Mouse (Mus musculus): ENCODE measurements around the gene Rbm7. TPM values are rescaled to one million over a fixed set of nuclear protein-coding genes. Genes with fewer than 3 reads are reported as not detected.

Rbm7 gene
- total and polyA plus RNA-seq, 3 experiments, result 47.3 to 48.4 TPM; not detected in 1

DNA sequence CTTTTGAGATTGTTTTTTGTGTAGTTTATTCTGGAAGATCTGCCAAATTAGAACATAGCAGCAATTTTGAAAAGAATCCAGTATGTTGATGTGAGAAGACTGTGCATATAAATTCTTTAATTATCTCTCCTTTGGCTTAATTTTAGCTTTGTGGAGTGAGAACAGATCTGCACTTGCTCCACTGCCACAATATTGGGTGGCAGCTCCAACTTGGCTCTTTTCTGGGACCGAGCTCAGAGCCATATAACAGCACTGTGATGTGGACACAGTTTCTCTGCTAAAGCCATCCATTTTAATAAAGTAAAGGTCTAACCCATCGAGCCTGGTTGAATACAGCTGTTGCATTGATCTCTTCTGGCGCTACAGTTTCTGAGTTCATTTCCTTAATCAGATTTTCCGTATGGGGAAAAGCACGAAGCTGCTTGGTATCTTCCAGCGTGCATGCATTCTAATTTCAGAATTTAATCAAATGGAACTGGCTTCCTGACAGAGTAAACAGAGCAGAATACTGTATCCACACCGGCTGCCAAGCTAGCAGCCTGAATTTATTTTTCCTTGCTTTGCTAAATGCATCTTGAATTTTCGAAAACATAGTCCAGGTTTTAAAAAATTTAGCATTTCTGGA is 9.8 kb upstream of the Rbm7 start:
- H3K9ac ChIP-seq (ENCODE audit: control insufficient read depth, low read depth, low read length, poor library complexity, severe bottlenecking), result no peak overlapping the region
- no peaks in the 10 kb centered on the region for H3K36me3 ChIP-seq (ENCODE audit: control insufficient read depth in 1 of 2, insufficient read depth in 2 of 2, low read length in 2 of 2)
- H3K4me1 ChIP-seq (ENCODE audit: control insufficient read depth in 1 of 2, insufficient read depth in 2 of 2, low read length in 2 of 2), result no peaks in the 10 kb centered on the region
- no peak for DNase-seq (ENCODE audit: low read depth, low spot score)
- H3K79me2 ChIP-seq (ENCODE audit: control insufficient read depth, insufficient read depth, low read length, poor library complexity), result no peaks in the 10 kb centered on the region
- H3K4me3 ChIP-seq (ENCODE audit: control insufficient read depth in 1 of 2, insufficient read depth in 1 of 2, low read depth in 2 of 2, low read length in 2 of 2), result no peak overlapping the region
- H3K27me3 ChIP-seq (ENCODE audit: control insufficient read depth in 1 of 2, insufficient read depth in 2 of 2, low read length in 2 of 2), result peaks cover 5 to 12% of the 10 kb centered on the region in 2 experiments; a peak in 3 of 4 replicates
- H3K27ac ChIP-seq (ENCODE audit: control insufficient read depth, low read depth, low read length), result no peak overlapping the region
- H3K9me3 ChIP-seq (replicated peaks; ENCODE audit: insufficient read depth, low read length), result no peaks in the 10 kb centered on the region
- TF ChIP-seq RAD21 (IDR thresholded peaks at IDR 0.05; ENCODE audit: low read depth, low read length) (no peak), ELF1 (IDR thresholded peaks at IDR 0.05; ENCODE audit: low read depth, low read length) (no peak), SIN3A (IDR thresholded peaks at IDR 0.05; ENCODE audit: low read length) (no peak), TAL1 (IDR thresholded peaks at IDR 0.05; ENCODE audit: low read length) (no peak), UBTF (IDR thresholded peaks at IDR 0.05; ENCODE audit: borderline replicate concordance, insufficient read depth, low read depth, low read length) (no peak), ZKSCAN1 (IDR thresholded peaks at IDR 0.05; ENCODE audit: low read depth, low read length) (no peak), SMC3 (IDR thresholded peaks at IDR 0.05; ENCODE audit: low read depth, low read length) (no peak), USF2 (IDR thresholded peaks at IDR 0.05; ENCODE audit: borderline replicate concordance in 1 of 2, insufficient read depth in 1 of 2, low read depth in 1 of 2, low read length in 2 of 2) (no peak), CTCF (IDR thresholded peaks at IDR 0.05 in 2 of 3, conservative IDR thresholded peaks at IDR 0.05 in 1 of 3; ENCODE audit: control insufficient read depth in 1 of 3, insufficient read depth in 1 of 3, low read depth in 2 of 3, low read length in 3 of 3, poor library complexity in 1 of 3, severe bottlenecking in 1 of 3) (no peak), ETS1 (IDR thresholded peaks at IDR 0.05; ENCODE audit: low read depth, low read length) (no peak), MEF2A (IDR thresholded peaks at IDR 0.05; ENCODE audit: extremely low read depth, insufficient replicate concordance, low read depth, low read length, poor library complexity, severe bottlenecking) (no peak), KAT2A (conservative IDR thresholded peaks at IDR 0.05; ENCODE audit: low read depth, low read length) (no peak), MAX (IDR thresholded peaks at IDR 0.05; ENCODE audit: low read length) (no peak), NRF1 (IDR thresholded peaks at IDR 0.05; ENCODE audit: insufficient read depth, low read depth, low read length, poor library complexity, severe bottlenecking) (no peak), CHD2 (IDR thresholded peaks at IDR 0.05; ENCODE audit: low read length) (no peak), MYC (IDR thresholded peaks at IDR 0.05; ENCODE audit: low read depth, low read length) (no peak)

GRCm38 (mm10) chr9:48503001-48503400 is 7.9 kb upstream of the Rbm7 start:
- no peak overlapping the region for H3K4me3 ChIP-seq (ENCODE audit: control insufficient read depth in 1 of 2, insufficient read depth in 1 of 2, low read depth in 2 of 2, low read length in 2 of 2)
- no peak for TF ChIP-seq RCOR1 (IDR thresholded peaks at IDR 0.05; ENCODE audit: low read depth, low read length)
- TF ChIP-seq POLR2AphosphoS2 (IDR thresholded peaks at IDR 0.05; ENCODE audit: low read length), result no peak
- TF ChIP-seq E2F4 (IDR thresholded peaks at IDR 0.05; ENCODE audit: borderline replicate concordance, low read depth, low read length), result no peak
- no peak for TF ChIP-seq POLR2AphosphoS5 (IDR thresholded peaks at IDR 0.05; ENCODE audit: borderline replicate concordance, low read depth, low read length)
- TF ChIP-seq NRF1 (IDR thresholded peaks at IDR 0.05; ENCODE audit: insufficient read depth, low read depth, low read length, poor library complexity, severe bottlenecking), result no peak
- TF ChIP-seq ZNF384 (IDR thresholded peaks at IDR 0.05; ENCODE audit: low read depth, low read length), result no peak
- no peak for TF ChIP-seq MAZ (IDR thresholded peaks at IDR 0.05; ENCODE audit: low read depth, low read length)
- TF ChIP-seq ZMIZ1 (IDR thresholded peaks at IDR 0.05; ENCODE audit: low read depth, low read length), result no peak
- TF ChIP-seq MEF2A (IDR thresholded peaks at IDR 0.05; ENCODE audit: extremely low read depth, insufficient replicate concordance, low read depth, low read length, poor library complexity, severe bottlenecking), result no peak
- TF ChIP-seq GATA1 (IDR thresholded peaks at IDR 0.05; ENCODE audit: low read depth, low read length), result no peak
- no peak for TF ChIP-seq ZC3H11A (IDR thresholded peaks at IDR 0.05; ENCODE audit: low read depth, low read length)
- no peak for TF ChIP-seq KAT2A (conservative IDR thresholded peaks at IDR 0.05; ENCODE audit: low read depth, low read length)
- no peak for TF ChIP-seq BHLHE40 (IDR thresholded peaks at IDR 0.05; ENCODE audit: borderline replicate concordance, low read depth, low read length)
- no peak for TF ChIP-seq HCFC1 (IDR thresholded peaks at IDR 0.05; ENCODE audit: low read depth, low read length)
- TF ChIP-seq MXI1 (IDR thresholded peaks at IDR 0.05; ENCODE audit: low read depth, low read length), result no peak
- TF ChIP-seq MYC (IDR thresholded peaks at IDR 0.05; ENCODE audit: low read depth, low read length), result no peak
- no peak for TF ChIP-seq SIN3A (IDR thresholded peaks at IDR 0.05; ENCODE audit: low read length)
- H3K36me3 ChIP-seq (ENCODE audit: control insufficient read depth in 1 of 2, insufficient read depth in 2 of 2, low read length in 2 of 2), result no peaks in the 10 kb centered on the region

More at GRCm38 (mm10) chr9:48503001-48503400, 7.9 kb upstream of the Rbm7 start:
- no peak for DNase-seq (ENCODE audit: low read depth, low spot score)
- Histone ChIP-seq H3K27ac (ENCODE audit: control insufficient read depth, low read depth, low read length) (no peak overlapping the region), H3K4me1 (ENCODE audit: control insufficient read depth in 1 of 2, insufficient read depth in 2 of 2, low read length in 2 of 2) (no peaks in the 10 kb centered on the region), H3K9ac (ENCODE audit: control insufficient read depth, low read depth, low read length, poor library complexity, severe bottlenecking) (no peak overlapping the region), H3K9me3 (replicated peaks; ENCODE audit: insufficient read depth, low read length) (no peaks in the 10 kb centered on the region), H3K79me2 (ENCODE audit: control insufficient read depth, insufficient read depth, low read length, poor library complexity) (no peaks in the 10 kb centered on the region), H3K27me3 (ENCODE audit: control insufficient read depth in 1 of 2, insufficient read depth in 2 of 2, low read length in 2 of 2) (peaks cover 2 to 12% of the 10 kb centered on the region in 2 experiments; a peak in 3 of 4 replicates)
